Mouse (Mus musculus) intestine, embryonic 14.5 days (tissue): ENCODE data around the gene Cdc26. TPM values are rescaled to one million over a fixed set of nuclear protein-coding genes. Genes with fewer than 3 reads are reported as not detected.

Experiments used
- ATAC-seq: fragments of 200-750 bp; cut with Nextera tagmentation; replicated peaks from 2 replicates; pipeline ENCODE4 v1.8.0; 2017; ENCODE audit warnings: low read depth, moderate number of reproducible peaks, moderate TSS enrichment, moderate library complexity; ENCODE audit not compliant: low FRiP score, low TSS enrichment
- DNase-seq: peaks from one replicate; pipeline ENCODE4 v3.0.0-alpha.2; 2018; ENCODE audit warnings: low spot score
- H3K27ac ChIP-seq: fragments of 300-500 bp; sonication (generic); 2 replicates; pipeline ENCODE4 v1.5.1; 2014; ENCODE audit warnings: low read depth, mild to moderate bottlenecking, control low read depth
- H3K27me3 ChIP-seq: fragments of 300-500 bp; sonication (generic); replicated peaks from 2 replicates; pipeline ENCODE4 v1.6.1; 2014; ENCODE audit warnings: low read length, control low read depth; ENCODE audit not compliant: control insufficient read depth, insufficient read depth
- H3K36me3 ChIP-seq: fragments of 300-500 bp; sonication (generic); 2 replicates; pipeline ENCODE4 v1.6.1; 2014; ENCODE audit warnings: low read length, control low read depth; ENCODE audit not compliant: control insufficient read depth, insufficient read depth
- H3K4me1 ChIP-seq: fragments of 300-500 bp; sonication (generic); replicated peaks from 2 replicates; pipeline ENCODE4 v1.6.1; 2014; ENCODE audit warnings: low read length, control low read depth, mixed read lengths; ENCODE audit not compliant: control insufficient read depth, insufficient read depth
- H3K4me2 ChIP-seq: fragments of 300-500 bp; sonication (generic); 2 replicates; pipeline ENCODE4 v1.6.1; 2014; ENCODE audit warnings: low read length
- H3K4me3 ChIP-seq: fragments of 300-500 bp; sonication (generic); 2 replicates; pipeline ENCODE4 v1.5.1; 2014; ENCODE audit warnings: low read depth, low read length, control low read depth, mixed read lengths
- H3K9ac ChIP-seq: fragments of 300-500 bp; sonication (generic); 2 replicates; pipeline ENCODE4 v1.6.1; 2014; ENCODE audit warnings: mild to moderate bottlenecking, low read length
- H3K9me3 ChIP-seq: fragments of 300-500 bp; sonication (generic); 2 replicates; pipeline ENCODE4 v1.6.1; 2016; ENCODE audit warnings: low read length, control low read depth; ENCODE audit not compliant: control insufficient read depth
- WGBS: fragments of 180-500 bp; shearing (Covaris S2); extraction: QIAGEN DNeasy Blood & Tissue Kit; methylation state at CpG from one replicate; pipeline ENCODE4 v1.1.7; 2014; 5-methylcytosine and 5-hydroxymethylcytosine counted together
- polyA plus RNA-seq: library from polyadenylated mRNA; unstranded; fragments of >200 nt; fragmentation: Nextera tagmentation; extraction: Ambion mirVana; gene quantifications from 2 replicates; pipeline ENCODE4 v1.2.1, GENCODE M21; 2014

Cdc26 gene
- 166 and 174 TPM in 2 replicates for polyA plus RNA-seq

DNA sequence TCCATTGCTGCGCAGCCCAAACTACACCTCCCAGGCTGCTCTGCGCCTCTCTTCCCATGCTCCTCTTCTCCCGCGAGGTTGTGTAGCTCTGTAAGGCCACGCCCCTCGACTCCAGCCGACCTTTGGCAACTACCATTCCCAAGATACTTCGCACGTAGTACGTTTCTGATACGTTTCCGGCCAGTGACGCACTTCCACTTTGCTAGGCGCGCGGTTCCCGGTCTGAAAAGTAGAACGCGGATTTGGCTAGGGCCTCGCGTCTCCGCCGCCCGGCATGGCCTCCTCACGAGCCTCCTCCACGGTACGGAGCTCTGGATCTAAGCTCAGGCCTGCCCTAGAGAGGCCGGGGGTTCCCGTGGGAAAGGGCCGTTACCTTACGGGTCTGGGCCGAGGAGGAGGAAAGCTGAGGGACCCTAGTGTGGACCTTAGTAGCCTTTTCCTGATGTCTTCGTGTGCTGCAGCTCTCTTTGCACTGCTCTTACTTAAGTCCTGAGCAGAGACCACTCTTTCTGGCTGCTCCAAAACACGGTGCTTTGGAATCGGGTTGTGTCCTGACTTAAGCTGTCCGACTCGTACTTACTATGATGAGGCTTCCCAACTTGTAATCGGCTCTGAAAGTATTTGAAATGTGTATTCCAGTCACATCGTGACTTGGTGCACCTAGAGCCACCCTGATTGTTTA, at the start of gene Cdc26, which contains the start of gene Prpf4:
Gene Cdc26 (minus strand): TSS at position 42 of the 682 bp plus-strand sequence.
Gene Prpf4 (plus strand): TSS at position 197 of the 682 bp plus-strand sequence.
- Histone ChIP-seq H3K4me2 (peak within 1 kb of the TSS; percentile 66), H3K36me3 (peaks cover 35% of the 10 kb centered on the region), H3K27me3 (no peaks in the 10 kb centered on the region), H3K4me1 (peaks cover 9% of the 10 kb centered on the region), H3K27ac (peak within 1 kb of the TSS; percentile 88), H3K9ac (peak within 1 kb of the TSS; percentile 87), H3K4me3 (peak within 1 kb of the TSS; percentile 89), H3K9me3 (no peaks in the 10 kb centered on the region)
- 1% methylated on average over 39 of the region's 39 CpGs for WGBS
- ATAC-seq (peak; percentile 98), DNase-seq (peak; percentile 94)

- Histone ChIP-seq H3K9me3 (no peaks in the 10 kb centered on the region), H3K4me3 (no peak overlapping the region), H3K4me2 (no peak overlapping the region), H3K9ac (no peak overlapping the region), H3K36me3 (0 out of 2 replicates have a peak, but pooled peaks cover 6% of the 10 kb centered on the region), H3K27me3 (no peaks in the 10 kb centered on the region), H3K4me1 (no peaks in the 10 kb centered on the region), H3K27ac (no peak overlapping the region)
- WGBS = 57% methylated on average over 5 of the region's 5 CpGs
- DNase-seq = no peak
- ATAC-seq = peak; percentile 71; the same call in 1 of the 2 replicates
These were observed 46.6 kb upstream of the Cdc26 start for GRCm38 (mm10) chr4:62454995-62455394.

- H3K27ac ChIP-seq = no peak overlapping the region
- H3K4me2 ChIP-seq = no peak overlapping the region
- no peak overlapping the region for H3K4me3 ChIP-seq
- H3K36me3 ChIP-seq = no peaks in the 10 kb centered on the region
- no peaks in the 10 kb centered on the region for H3K4me1 ChIP-seq
- no peak for ATAC-seq
- DNase-seq = no peak
- no peaks in the 10 kb centered on the region for H3K27me3 ChIP-seq
- no peaks in the 10 kb centered on the region for H3K9me3 ChIP-seq
- no peak overlapping the region for H3K9ac ChIP-seq
- WGBS = 62% methylated on average over 4 of the region's 4 CpGs
These were observed 32.5 kb upstream of the Cdc26 start for GRCm38 (mm10) chr4:62440986-62441385.

- no peaks in the 10 kb centered on the region for H3K36me3 ChIP-seq
- H3K27me3 ChIP-seq = no peaks in the 10 kb centered on the region
- no peak overlapping the region for H3K4me2 ChIP-seq
- 75% methylated on average over 4 of the region's 4 CpGs for WGBS
- no peaks in the 10 kb centered on the region for H3K4me1 ChIP-seq
- DNase-seq = no peak
- H3K9ac ChIP-seq = no peak overlapping the region
- no peak for ATAC-seq
- no peaks in the 10 kb centered on the region for H3K9me3 ChIP-seq
- no peak overlapping the region for H3K27ac ChIP-seq
- H3K4me3 ChIP-seq = no peak overlapping the region
These were observed 32.1 kb upstream of the Cdc26 start for GRCm38 (mm10) chr4:62440544-62440943.

- H3K36me3 ChIP-seq = no peaks in the 10 kb centered on the region
- no peak for ATAC-seq
- H3K27me3 ChIP-seq = no peaks in the 10 kb centered on the region
- WGBS = 63% methylated on average over 4 of the region's 4 CpGs
- no peak overlapping the region for H3K4me2 ChIP-seq
- no peaks in the 10 kb centered on the region for H3K4me1 ChIP-seq
- no peak overlapping the region for H3K9ac ChIP-seq
- H3K4me3 ChIP-seq = no peak overlapping the region
- H3K27ac ChIP-seq = no peak overlapping the region
- no peak for DNase-seq
- no peaks in the 10 kb centered on the region for H3K9me3 ChIP-seq
These were observed 31.4 kb upstream of the Cdc26 start for GRCm38 (mm10) chr4:62439793-62440192.

DNA sequence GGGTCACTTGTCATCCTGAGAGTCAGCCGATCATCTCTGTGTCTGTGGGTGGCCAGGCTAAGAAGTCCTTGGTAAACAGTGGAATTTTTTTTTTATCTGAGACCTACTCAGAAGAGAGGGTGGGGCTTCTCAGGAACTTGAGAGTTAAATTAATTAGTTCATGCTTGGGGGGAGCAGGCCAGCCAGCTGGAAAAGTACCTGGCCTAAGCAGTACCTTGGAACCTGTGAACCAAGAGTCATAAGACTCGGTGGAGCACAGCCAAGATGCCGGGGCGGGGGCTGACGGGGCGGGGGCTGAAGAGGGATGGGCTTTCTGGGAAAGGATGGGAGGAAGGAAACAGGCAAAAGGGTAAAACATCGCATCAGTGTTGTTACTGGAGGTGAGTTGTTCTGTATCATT, 29.4 kb upstream of the Cdc26 start:
- H3K4me1 ChIP-seq = no peaks in the 10 kb centered on the region
- no peaks in the 10 kb centered on the region for H3K36me3 ChIP-seq
- no peaks in the 10 kb centered on the region for H3K9me3 ChIP-seq
- ATAC-seq (no peak), DNase-seq (no peak)
- 80% methylated on average over 7 of the region's 7 CpGs for WGBS
- H3K4me3 ChIP-seq = no peak overlapping the region
- H3K27me3 ChIP-seq = no peaks in the 10 kb centered on the region
- H3K9ac ChIP-seq = no peak overlapping the region
- H3K27ac ChIP-seq = no peak overlapping the region
- H3K4me2 ChIP-seq = no peak overlapping the region

DNA sequence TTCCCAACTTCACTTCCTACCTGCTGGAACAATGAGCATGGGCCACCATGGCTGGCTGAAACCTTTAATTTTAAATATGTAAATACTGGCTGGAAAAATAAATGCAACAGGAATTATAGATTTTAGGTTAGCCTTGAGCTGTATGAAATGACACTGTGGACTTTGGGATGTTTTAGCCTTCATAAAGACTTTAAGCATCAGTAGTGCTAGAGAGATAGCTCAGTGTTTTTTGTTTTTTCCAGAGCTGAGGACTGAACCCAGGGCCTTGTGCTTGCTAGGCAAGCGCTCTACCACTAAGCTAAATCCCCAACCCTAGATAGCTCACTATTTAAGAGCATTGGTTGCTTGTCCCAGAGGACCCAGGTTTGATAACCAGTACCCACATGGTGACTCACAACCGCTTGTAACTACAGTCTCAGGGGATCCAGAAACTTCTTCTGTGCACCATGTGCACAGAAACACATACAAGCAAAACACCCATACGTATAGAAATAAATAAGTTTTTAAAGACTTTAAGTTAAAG, 28.9 kb upstream of the Cdc26 start:
- H3K4me1 ChIP-seq = no peaks in the 10 kb centered on the region
- no peak overlapping the region for H3K4me2 ChIP-seq
- 89% methylated on average over 3 of the region's 3 CpGs for WGBS
- no peaks in the 10 kb centered on the region for H3K27me3 ChIP-seq
- no peak overlapping the region for H3K27ac ChIP-seq
- ATAC-seq (no peak), DNase-seq (no peak)
- H3K9me3 ChIP-seq = no peaks in the 10 kb centered on the region
- H3K9ac ChIP-seq = no peak overlapping the region
- H3K36me3 ChIP-seq = no peaks in the 10 kb centered on the region
- no peak overlapping the region for H3K4me3 ChIP-seq

DNA sequence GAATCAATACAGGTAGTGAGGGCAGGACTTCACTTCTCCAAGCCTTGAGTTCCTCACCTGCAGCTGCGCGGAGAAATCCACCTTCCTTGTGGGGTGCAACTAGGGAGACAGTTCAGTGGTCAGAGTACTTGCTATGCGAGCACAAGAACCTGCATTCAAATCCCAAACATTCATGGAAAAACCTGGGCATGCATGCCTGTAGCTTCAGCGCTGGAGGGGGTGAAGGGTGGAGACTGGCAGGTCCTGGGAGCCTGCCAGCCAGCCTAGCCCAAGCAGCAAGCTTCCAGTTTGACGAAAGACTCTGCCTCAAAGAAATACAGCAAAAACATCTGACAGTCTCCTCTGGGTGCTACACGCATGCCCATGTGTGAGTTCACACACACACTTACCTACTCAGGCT, 26.6 kb upstream of the Cdc26 start, which contains the start of gene Rnf183:
Gene Rnf183 (minus strand): TSS at position 172 of the 400 bp plus-strand sequence.
- no peak for ATAC-seq
- Histone ChIP-seq H3K9me3 (no peaks in the 10 kb centered on the region), H3K9ac (no peak within 1 kb of the TSS), H3K36me3 (no peaks in the 10 kb centered on the region), H3K4me2 (no peak within 1 kb of the TSS), H3K27ac (no peak within 1 kb of the TSS), H3K27me3 (no peaks in the 10 kb centered on the region), H3K4me3 (no peak within 1 kb of the TSS), H3K4me1 (no peaks in the 10 kb centered on the region)
- 79% methylated on average over 6 of the region's 6 CpGs for WGBS
- DNase-seq = no peak
